Mouse (Mus musculus): Measurements from ENCODE around the gene S100a9. TPM values are rescaled to one million over a fixed set of nuclear protein-coding genes. Genes with fewer than 3 reads are reported as not detected.

Gene S100a9
- total RNA-seq, 4 experiments from 2014 or later = not detected

Other genes starting within 250 kb of the S100a9 start
- 1 to 10 TPM; 3.8 to 6.9 (median 6.1) TPM for gene Npr1, start 229.9 kb downstream of the S100a9 start, total RNA-seq (2022)
- 10 to 100 TPM; 24.4 to 33.4 (median 26.9) TPM for gene Ilf2, start 219.6 kb downstream of the S100a9 start, total RNA-seq (2022)
- 10 to 100 TPM; 77.7 to 93.9 (median 78.5) TPM for gene Snapin, start 204.7 kb downstream of the S100a9 start, total RNA-seq (2022)
- gene Chtop, start 186.2 kb downstream of the S100a9 start, total RNA-seq (2022) = 100 to 1,000 TPM; 112 to 117 (median 114) TPM
- 100 to 1,000 TPM; 157 to 190 (median 173) TPM for gene S100a1, start 181.3 kb downstream of the S100a9 start, total RNA-seq (2022)
- 10 to 100 TPM in 3 of 4 experiments, 1 to 10 TPM in 1; 7.5 to 16.2 (median 11.8) TPM for gene S100a13, start 181.3 kb downstream of the S100a9 start, total RNA-seq (2022)
- gene S100a14, start 168.9 kb downstream of the S100a9 start, total RNA-seq (2022) = not detected
- 10 to 100 TPM; 50.1 to 57.1 (median 51.9) TPM for gene S100a16, start 158.5 kb downstream of the S100a9 start, total RNA-seq (2022)
- not detected for gene S100a3, start 135.1 kb downstream of the S100a9 start, total RNA-seq (2022)
- not detected for gene S100a2, start 105.5 kb downstream of the S100a9 start, total RNA-seq (2022)
- gene Gm42674, start 93.8 kb downstream of the S100a9 start, total RNA-seq (2022) = not detected
- gene S100a4, start 92.0 kb downstream of the S100a9 start, total RNA-seq (2022) = 10 to 100 TPM in 2 of 4 experiments, 1 to 10 TPM in 2; 4.9 to 29.2 (median 11.3) TPM
- gene S100a5, start 87.2 kb downstream of the S100a9 start, total RNA-seq (2022) = 1 to 10 TPM in 2 of 4 experiments, under 1 TPM in 1, not detected in 1; 0.68 to 2.5 (median 2.2) TPM
- 10 to 100 TPM; 38.3 to 90.6 (median 55.1) TPM for gene S100a6, start 82.8 kb downstream of the S100a9 start, total RNA-seq (2022)
- gene S100a7a, start 41.7 kb downstream of the S100a9 start, total RNA-seq (2022) = not detected
- gene S100a8, start 26.7 kb downstream of the S100a9 start, total RNA-seq (2022) = under 1 TPM in 2 of 4 experiments, not detected in 2; 0.75 to 0.92 TPM
- not detected for gene Pglyrp4, start 31.2 kb upstream of the S100a9 start, total RNA-seq (2022)
- gene Gm5849, start 82.2 kb upstream of the S100a9 start, total RNA-seq (2022) = not detected